Mouse (Mus musculus) thymus, postnatal 4 days (tissue): Measurements from ENCODE around the gene Pxdc1.
A peak's percentile ranks its signal among the peaks of the same experiment; 100 is the strongest.

ENCODE experiments used
- DNase-seq: peaks from one replicate; pipeline ENCODE4 v3.0.0; 2021

The Pxdc1 gene

DNA sequence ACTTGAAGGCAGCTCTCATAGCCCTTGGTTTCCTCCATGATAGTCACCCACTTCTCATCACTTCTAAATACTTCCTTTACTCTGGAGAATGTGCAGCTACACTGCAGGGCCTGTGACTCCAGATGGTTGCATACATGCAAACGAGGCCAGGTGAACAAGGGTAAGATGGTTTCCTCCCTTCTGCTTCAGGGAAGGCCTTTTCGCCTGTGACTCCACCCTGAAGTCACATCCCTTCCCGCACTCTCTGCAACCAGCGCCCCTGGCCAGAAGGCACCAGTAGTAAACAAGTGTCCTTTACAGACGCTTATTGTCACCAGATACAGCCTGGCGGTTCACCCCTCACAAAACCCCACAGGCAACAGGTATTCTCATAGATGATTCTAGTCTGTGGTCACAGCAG lies 2.9 kb downstream of the Pxdc1 start:
- DNase-seq: no peak

DNA sequence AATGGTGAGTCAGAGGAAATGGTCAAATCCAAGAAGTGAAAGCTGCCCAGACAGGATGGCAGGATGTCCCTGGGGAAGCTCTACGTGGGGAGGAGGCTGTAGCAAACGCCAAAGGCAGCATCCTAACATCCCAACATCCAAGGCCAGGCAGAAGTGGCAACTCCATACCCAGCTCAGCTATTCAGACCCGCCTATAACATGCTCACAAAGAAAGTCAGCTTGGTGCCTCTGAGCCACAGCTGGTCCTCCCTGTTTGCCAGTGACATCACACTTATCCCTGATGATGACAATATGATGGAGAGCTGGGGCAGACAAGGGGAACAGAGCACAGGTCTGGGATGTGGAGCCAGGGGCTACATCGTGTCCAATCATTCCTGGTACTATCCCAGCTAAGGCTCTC lies 5.5 kb downstream of the Pxdc1 start:
- no peak for DNase-seq

DNA sequence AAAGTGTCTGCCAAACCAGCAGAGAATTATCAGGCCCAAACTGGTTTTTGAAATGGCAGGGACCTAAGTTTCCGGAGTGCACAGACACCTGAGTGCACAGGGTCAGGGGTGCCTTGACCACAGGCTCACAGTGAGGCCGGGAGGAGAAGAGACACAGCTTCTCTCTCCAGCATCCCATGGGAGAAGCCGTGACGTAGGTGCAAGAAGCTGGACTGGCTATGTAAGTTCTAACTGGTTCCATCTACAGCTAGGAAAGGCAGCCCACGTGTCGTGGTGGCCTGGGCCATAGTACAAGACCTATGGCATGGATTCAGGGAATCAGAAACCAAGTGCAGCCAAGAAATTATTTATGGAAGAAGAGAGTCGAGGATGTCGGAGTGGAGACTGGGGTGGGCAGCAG lies 6.1 kb downstream of the Pxdc1 start:
- no peak for DNase-seq

DNA sequence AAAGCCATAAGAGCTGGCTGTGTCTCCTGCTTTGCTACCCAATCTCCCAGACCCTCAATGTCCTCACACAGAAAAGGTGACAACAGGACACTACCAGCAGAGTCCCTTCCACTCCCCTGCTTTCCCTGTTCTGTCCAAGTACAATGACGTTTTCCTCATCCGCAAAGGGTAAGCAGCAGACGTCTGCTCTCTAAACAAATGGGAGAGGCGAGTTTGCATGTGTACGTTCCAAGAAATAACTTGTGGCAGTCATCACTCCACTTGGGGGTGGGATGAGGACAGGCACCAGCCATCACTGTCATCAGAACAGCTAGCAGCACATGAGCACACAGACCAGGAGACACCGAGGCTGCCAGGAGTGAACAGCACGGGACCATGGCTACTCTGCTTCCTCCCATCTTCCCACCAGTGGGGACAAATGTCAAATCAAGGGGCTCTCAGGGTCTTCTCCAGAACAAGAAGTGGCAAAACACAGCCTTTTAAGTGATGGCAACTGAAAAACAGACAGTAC lies 7.0 kb downstream of the Pxdc1 start:
- DNase-seq: no peak

DNA sequence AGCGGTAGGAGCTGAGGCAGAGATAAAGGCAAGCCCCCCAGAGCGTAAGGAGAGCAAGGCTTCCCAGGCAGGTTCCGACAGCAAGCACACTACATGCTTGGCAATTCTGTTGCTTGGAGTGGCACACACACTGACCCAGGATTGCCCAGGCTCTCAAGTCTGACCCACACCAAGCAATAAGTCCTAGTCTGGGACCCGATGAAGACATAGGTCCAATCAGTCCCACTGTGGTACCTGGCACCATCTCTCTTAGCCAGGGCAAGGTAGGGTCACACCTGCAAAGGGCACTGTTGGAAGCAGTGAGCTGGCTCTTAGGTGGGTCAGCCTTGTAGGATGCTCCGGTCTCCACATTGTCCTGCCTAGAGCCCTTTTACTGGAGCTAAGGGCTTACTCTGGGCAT lies 7.8 kb downstream of the Pxdc1 start:
- DNase-seq: no peak

DNA sequence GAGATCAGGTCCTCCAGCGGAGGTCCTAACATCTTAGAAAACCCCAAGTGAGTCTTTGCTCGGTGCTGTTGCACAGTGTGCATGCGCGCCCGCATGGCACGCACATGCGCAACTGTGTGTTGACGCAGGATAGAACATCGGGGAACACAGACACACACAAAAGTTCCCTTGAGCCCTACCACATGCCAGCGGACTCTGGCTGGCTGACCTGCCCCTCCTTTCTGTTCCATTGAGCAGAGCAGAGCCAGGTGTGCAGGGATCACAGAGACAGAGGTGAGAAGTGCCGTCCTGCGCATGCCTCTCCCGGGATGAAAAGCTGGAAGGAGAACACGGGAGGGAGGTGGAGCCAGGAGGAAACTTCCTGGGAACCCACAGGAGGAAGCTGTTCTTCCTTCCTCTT lies 8.9 kb downstream of the Pxdc1 start:
- no peak for DNase-seq

DNA sequence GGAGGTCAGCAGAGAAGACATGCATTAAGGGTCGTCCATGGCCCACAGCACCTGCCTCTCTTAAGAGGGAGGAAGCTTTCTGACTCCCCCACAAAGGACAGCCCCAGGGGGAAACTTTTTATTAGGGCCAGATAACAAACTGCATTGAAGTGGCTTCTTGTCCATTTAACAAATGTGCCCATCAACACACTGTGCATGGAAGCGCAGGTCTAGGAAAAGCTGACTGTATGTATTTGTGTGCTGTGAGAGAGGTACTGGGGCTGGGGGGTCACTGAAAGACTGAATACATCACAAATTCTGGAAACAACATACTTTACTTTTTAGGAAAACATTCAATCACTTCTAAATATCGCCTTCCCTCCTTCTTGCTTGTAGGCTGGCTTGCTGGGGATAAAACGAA lies 9.4 kb downstream of the Pxdc1 start:
- DNase-seq: no peak

DNA sequence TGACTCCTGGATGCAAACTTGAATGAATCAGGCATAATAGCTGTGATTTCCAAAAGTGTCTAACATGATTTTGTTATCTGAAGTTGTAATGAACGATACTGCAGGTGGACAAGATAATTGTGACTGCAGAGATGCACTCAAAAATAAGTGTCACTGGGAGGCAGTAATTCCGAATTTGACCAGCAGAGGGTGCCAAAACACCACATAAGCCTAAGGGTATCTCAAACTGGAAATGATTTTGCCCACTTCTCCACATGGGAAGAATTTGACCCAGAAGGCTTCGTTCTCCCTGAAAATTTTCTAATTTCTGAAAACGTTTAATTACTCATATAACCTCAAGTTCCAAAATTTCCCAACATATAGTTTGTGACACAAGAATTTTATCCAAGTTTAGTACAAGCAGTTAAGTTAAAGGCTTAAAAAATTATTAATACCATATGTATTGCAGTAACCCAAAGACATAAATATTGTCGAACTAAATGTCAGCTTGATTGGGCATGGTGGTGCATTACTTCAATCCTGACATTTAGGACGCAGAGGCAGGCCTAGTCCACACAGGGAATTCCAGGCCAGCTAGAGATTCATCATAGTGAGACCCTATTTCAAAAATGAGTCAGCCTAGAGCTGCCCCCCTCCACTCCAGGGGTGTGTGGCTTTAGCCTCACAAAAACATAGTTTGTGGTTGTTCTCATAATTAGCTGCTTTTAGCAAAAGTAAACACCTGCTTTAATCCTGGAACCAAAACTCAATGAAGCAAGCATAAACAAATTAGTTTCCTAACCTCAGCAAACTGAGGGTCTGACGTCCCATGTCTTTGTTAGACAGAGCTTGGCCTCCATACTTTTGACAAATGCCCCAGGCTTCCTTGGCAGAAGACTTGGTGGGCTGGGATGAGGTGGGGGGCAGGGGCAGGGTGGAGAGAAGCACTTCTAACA lies 10.1 kb downstream of the Pxdc1 start:
- peak; percentile 76 for DNase-seq

DNA sequence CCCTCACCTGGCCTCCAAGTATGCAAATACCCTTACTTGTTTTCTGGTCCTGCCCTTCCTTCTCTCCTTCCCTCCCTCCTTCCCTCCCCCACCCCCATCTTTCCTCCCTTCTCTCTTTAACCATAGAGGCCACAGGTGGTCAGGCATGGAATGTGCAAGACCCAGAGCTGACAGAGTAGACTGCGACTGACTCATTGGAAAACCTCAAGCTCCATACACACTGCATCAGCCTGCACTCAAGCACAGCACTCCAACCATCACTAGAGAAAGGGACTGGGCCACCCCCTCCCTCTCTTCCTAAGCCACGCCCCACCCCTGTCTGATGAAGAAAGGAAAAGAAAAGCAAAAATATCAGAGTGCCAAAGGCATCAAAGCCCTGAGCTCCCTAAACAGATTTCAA lies 12.2 kb downstream of the Pxdc1 start:
- DNase-seq: no peak

DNA sequence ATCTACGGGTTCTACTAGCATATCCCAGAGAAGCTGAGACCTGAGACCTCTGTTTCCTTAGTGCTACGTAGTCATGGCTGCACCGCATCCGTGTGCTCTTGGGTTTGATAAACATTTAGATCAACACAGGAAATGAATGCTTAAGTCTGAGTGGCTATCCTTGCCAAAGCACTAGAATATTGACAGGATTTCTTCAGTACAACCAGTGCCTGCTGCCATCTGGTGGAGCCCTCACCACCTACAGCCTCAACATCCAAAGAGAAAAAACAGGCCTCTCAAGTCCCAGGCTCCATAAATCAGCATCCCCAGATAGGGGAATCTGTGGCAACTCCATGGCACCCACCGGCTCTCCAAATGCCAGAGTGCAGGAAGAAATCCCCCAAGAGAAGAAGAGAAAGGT lies 17.3 kb downstream of the Pxdc1 start:
- peak; percentile 77 for DNase-seq

DNA sequence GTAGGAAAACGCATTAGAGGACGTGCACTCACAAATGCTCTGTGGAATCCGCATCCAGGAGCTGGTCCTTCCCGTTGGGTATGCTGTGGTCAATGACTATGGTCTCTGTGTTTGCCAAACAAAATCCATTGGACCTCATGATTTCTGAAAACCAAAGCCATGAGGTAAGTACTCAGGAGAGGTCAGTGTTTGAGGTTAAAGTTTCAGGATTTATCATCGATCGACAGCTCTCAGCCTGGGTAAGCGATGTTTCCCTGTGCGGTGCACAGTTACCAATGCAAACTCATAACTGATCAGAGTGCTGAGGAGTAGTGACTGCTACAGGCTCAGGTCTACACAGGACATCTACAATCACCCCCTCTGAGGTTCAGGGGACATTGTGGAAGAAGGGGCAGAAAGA lies 23.0 kb downstream of the Pxdc1 start:
- no peak for DNase-seq

DNA sequence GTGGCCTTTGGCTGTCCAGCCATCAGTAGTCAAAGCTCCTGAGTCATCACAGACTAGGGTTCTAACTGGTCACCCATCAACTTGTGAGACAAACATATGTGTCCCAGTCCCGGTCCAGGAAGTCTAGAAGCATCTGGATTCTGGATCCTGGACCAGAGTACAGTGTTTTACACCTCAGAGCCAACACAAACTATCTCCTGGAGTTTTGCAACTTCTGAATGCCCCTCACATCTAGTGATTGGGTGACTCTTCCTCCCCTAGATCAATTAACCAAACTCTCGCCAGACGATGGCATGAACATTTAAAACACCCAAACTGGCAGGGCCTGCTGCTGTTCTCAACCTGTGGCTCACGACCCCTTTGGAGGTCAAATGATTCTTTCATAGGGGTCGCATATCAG lies 23.5 kb downstream of the Pxdc1 start:
- no peak for DNase-seq

DNA sequence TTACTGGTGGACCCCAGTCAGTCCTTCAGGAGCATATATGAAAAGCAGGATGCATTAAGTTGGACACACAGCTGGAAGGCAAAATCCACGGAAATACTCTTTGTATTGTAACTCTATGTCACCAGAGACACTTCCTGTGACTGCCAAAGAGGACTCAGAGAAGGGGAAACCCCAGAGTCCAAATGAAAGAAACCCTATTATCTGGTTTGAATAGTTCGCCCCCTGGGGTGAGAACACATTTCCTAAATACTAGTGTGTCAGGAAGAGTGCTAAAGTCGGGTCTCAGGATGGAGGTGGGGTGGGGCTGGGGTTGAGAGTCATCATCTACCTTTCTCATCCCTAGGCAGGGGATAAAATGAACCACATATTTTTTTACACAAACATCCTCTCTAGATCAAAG lies 25.8 kb downstream of the Pxdc1 start:
- no peak for DNase-seq

DNA sequence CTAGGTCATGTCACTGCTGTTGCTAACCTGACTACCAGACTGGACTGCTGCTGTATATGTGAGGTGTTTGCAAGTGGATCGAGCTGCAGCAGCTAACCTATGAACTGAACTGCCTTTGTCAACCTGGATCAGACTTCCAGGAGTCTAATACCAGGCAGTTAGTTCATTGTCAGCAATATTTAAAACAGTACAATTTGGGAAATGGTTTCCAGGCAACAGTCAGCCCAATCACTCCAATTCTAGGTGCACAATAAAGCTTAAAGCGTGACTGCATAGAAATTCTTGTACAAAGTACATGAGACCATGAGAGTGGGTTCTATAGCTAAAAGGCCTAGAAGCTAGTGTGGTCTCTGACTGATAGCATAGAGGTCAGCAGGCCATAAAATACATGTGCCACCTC lies 28.9 kb downstream of the Pxdc1 start:
- DNase-seq: no peak

DNA sequence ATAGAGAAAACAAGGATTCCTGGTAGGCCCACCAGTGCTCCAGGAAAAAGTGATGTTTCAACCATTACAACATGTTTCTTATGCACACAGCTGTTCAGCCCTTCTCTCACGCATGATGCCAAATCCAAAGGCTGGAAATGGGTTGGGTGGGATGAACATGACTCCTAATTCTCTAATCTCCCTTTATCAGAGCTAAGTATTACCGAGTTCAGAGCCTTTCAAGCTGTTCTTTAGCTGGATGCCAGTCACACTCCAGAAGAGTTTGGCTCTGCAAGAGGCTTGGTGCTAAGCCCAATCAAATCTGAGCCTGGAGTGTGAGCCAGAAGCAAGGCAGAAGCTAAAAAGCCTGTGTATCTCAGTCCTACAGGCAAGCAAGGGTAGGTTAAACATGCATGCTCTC lies 40.9 kb downstream of the Pxdc1 start:
- no peak for DNase-seq

DNA sequence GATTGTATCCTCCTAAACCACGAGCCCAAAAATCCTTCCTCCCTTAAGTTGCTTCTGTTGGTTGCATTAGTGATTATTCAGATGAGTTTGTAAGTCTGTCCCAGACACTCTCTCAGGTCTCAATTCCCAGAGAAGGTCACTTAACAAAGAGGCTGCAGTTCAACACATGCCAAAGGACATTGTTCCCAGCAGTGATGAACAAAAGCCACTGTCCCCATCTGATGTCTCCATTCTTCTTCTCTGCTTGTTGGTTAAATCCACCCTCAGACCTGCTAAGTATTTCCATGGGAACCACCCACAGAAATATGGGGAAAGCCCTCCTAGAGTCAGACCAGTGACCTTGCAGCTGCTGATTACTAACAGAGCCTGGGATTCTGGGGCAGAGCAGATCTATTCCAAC lies 43.6 kb downstream of the Pxdc1 start:
- no peak for DNase-seq

DNA sequence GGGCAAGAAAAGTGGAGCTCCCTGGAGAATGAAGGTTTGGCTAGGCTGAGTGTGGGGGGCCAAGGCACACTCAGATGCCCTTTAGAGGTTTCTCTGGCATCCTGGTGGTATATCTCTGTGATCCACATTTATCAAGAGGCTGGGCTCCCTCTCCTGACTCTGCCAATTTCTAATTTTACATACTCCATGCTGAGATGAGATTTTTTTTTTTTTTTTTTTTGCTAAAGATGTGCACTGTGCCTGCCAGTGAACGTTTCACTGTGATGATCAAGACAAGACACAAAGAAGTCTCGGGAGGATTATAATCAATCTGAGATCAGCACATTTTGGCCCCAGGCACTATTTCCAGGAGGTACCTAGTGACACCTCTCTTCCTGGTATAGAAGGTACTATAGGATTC lies 46.2 kb downstream of the Pxdc1 start:
- no peak for DNase-seq

DNA sequence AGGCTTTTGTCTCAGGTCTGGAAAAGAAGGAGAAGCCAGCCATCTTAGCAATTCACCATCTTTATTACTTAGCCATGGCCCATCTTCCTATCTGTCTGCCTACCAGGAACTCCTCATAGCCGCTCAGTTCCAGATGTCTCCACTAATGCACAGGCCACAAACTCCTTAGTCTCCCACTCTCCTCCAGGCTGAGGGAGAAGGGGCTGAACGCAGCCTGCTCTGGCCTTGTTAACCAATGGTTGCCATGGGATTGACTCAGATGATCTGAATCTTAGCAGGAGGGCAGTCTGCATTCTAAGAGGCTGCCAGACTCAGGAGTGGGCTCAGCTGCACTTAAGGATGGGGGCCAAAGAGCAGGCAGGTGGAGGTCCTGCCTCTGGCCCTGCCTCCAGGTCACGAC lies 47.4 kb downstream of the Pxdc1 start:
- DNase-seq: no peak

DNA sequence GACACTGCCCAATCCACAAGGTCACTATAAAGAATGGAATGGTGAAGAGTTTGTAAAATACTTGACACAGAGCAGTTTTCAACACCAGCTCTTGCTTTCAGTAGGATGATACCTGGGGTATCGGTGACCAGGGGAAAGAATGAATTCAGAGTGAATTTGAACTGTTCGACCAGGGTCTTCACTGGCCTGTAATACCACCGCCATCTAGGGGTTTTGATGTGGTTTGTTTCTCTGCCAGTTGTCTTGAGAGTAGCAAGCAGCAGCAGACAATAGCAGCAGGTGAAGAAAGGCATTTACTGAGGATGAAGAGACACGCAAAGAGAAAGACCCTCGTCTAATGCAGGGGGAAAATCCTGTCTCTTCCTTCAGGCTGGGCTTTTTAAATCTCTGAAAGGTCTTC lies 48.1 kb downstream of the Pxdc1 start:
- DNase-seq: no peak

DNA sequence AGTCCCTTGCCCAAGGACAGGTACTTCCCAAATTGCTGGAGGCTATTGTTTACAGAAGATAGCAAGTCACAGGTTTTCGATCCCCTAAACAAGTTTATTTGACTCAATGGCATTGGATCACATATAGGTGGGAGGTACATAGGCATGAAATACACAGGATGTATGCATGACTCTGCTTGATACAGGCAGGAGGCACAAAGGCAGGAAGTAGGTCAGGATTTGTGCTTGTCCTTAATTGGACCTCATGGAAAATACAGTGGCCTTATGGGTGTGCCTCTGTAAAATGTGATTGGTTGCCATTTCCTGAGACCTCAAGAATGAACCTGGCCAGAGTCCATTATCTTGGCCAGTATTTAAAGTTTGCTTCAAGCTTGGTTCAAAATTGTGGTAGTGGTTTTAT lies 48.9 kb downstream of the Pxdc1 start:
- DNase-seq: no peak

DNA sequence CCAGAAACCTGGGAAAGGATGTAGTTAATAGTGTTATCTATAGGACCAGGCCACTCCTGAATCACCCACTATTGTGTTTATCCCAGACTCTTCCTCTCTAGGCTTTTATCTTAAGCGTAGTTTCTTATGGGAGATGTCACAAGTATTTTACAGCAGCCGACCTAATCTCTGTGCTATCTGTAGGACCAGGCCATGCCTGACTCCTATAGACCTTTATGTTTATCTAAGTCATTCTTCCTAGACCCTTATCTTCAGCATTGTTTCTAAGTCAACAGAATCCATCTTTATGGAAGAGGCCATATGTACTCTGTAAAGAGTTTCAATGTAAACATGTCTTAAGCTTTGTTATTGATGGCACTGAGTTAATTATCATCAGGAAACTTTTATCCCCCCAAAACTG lies 50.5 kb downstream of the Pxdc1 start:
- DNase-seq: no peak

DNA sequence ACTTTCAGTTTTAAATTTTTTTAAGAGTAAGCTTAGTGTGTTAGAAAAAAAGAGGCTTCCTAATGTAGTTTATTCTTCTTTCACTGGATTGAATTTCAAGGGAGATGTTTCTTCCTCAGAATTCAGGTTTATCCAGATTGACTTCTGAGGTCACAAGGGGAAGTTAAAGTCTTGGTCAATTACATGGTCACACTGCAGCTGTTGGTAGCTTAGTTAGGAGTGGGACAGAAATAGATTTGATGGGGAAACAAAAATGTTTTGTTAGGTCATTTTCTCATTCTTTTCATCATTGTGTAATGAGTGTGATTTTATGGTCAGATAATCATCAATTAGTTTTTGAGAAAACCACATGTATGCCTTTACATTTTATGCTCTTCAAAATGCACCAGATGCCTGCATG lies 56.5 kb downstream of the Pxdc1 start:
- DNase-seq: no peak
